Mouse (Mus musculus) testis, adult 2 months (tissue): ENCODE results near the gene Sik1.
"Not testable (repeated sequence)": the region's sequence is repeated elsewhere in the genome, so short reads cannot be mapped to it uniquely, and the experiment has no call there.

Experiments used
- CTCF ChIP-seq: fragments of 200-500 bp; IDR thresholded peaks from 2 replicates; pipeline ENCODE4 v1.5.1; 2012; ENCODE audit warnings: low read depth, mild to moderate bottlenecking, inconsistent platforms, low read length, moderate library complexity; ENCODE audit not compliant: control insufficient read depth, insufficient read depth, insufficient replicate concordance
- POLR2A ChIP-seq: fragments of 200-500 bp; IDR thresholded peaks from 2 replicates; pipeline ENCODE4 v1.6.1; 2012; ENCODE audit warnings: low read depth, mild to moderate bottlenecking, inconsistent platforms, low read length, moderate library complexity; ENCODE audit not compliant: control insufficient read depth

DNA sequence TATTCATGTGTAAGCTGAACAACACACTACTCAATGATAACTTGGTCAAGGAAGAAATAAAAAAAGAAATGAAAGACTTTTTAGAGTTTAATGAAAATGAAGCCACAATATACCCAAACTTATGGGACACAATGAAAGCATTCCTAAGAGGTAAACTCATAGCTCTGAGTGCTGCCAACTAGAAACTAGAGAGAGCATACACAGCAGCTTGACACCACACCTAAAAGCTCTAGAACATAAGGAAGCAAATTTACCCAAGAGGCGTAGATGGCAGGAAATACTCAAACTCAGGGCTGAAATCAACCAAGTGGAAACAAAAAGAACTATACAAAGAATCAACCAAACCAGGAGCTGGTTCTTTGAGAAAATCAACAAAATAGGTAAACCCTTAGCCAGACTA lies 29.1 kb upstream of the Sik1 start:
- not testable (repeated sequence) for TF ChIP-seq POLR2A, CTCF
